Mouse (Mus musculus) heart, adult 8-10 months (tissue): ENCODE data around the gene Nbl1. TPM values are rescaled to one million over a fixed set of nuclear protein-coding genes. Genes with fewer than 3 reads are reported as not detected.
A peak's percentile ranks its signal among the peaks of the same experiment; 100 is the strongest.

Experiments used
- DNase-seq: peaks from one replicate; pipeline ENCODE4 v3.0.0; 2022; ENCODE audit warnings: low spot score
- total RNA-seq, 4 experiments: library from RNA; stranded (reverse); gene quantifications; 2 replicates each; pipeline ENCODE4 v1.2.4; 2022

Gene Nbl1
- total RNA-seq: 10 to 100 TPM; 15.1 to 21.3 (median 19.2) TPM

- no peak for DNase-seq
These were observed at the start of gene Nbl1 for GRCm38 (mm10) chr4:139092356-139093195. TSS of gene Nbl1 (minus strand) at chr4:139092993.

- no peak for DNase-seq
These were observed 49.0 kb upstream of the Nbl1 start for GRCm38 (mm10) chr4:139141785-139142184.

- DNase-seq: no peak
These were observed 47.5 kb upstream of the Nbl1 start for GRCm38 (mm10) chr4:139140267-139140666.

- no peak for DNase-seq
These were observed 43.2 kb upstream of the Nbl1 start for GRCm38 (mm10) chr4:139136011-139136410.

- no peak for DNase-seq
These were observed 40.3 kb upstream of the Nbl1 start for GRCm38 (mm10) chr4:139133109-139133508.

- DNase-seq: no peak
These were observed 39.3 kb upstream of the Nbl1 start for GRCm38 (mm10) chr4:139131858-139132672.

- peak; percentile 98 for DNase-seq
These were observed 38.1 kb upstream of the Nbl1 start, which contains the start of gene Minos1 for GRCm38 (mm10) chr4:139130701-139131549. TSS of gene Minos1 (minus strand) at chr4:139131113.

GRCm38 (mm10) chr4:139129806-139130700 is 37.3 kb upstream of the Nbl1 start:
- no peak for DNase-seq

- DNase-seq: no peak
These were observed 33.7 kb upstream of the Nbl1 start for GRCm38 (mm10) chr4:139126475-139126874.

GRCm38 (mm10) chr4:139124940-139125339 is 32.1 kb upstream of the Nbl1 start:
- DNase-seq: no peak

- DNase-seq: no peak
These were observed 29.8 kb upstream of the Nbl1 start for GRCm38 (mm10) chr4:139122557-139122956.

GRCm38 (mm10) chr4:139120998-139121397 is 28.2 kb upstream of the Nbl1 start:
- DNase-seq: no peak

GRCm38 (mm10) chr4:139120281-139120814 is 27.6 kb upstream of the Nbl1 start:
- DNase-seq: no peak

GRCm38 (mm10) chr4:139116356-139117063 is 23.7 kb upstream of the Nbl1 start:
- DNase-seq: no peak

GRCm38 (mm10) chr4:139115721-139116120 is 22.9 kb upstream of the Nbl1 start:
- no peak for DNase-seq

- no peak for DNase-seq
These were observed 19.7 kb upstream of the Nbl1 start for GRCm38 (mm10) chr4:139112482-139112881.

- no peak for DNase-seq
These were observed 18.6 kb upstream of the Nbl1 start for GRCm38 (mm10) chr4:139111421-139111820.

GRCm38 (mm10) chr4:139110858-139111257 is 18.1 kb upstream of the Nbl1 start:
- DNase-seq: no peak

- no peak for DNase-seq
These were observed 12.7 kb upstream of the Nbl1 start for GRCm38 (mm10) chr4:139105453-139105852.

- DNase-seq: no peak
These were observed 8.8 kb upstream of the Nbl1 start for GRCm38 (mm10) chr4:139101546-139101945.
